Mouse (Mus musculus) lung, postnatal 36 days (tissue): Measurements from ENCODE around the gene Tgfb2.
A peak's percentile ranks its signal among the peaks of the same experiment; 100 is the strongest.

Source experiments
- DNase-seq: peaks from one replicate; pipeline ENCODE4 v3.0.0; 2022; ENCODE audit warnings: mixed read lengths

The Tgfb2 gene

GRCm38 (mm10) chr1:186655096-186655495 is 50.7 kb downstream of the Tgfb2 start:
- DNase-seq, result no peak

- DNase-seq, result peak; percentile 44
These were observed 53.6 kb downstream of the Tgfb2 start for GRCm38 (mm10) chr1:186652208-186652607.

- no peak for DNase-seq
These were observed 55.8 kb downstream of the Tgfb2 start for GRCm38 (mm10) chr1:186650011-186650410.

GRCm38 (mm10) chr1:186637304-186638213 is 68.2 kb downstream of the Tgfb2 start:
- no peak for DNase-seq

GRCm38 (mm10) chr1:186635045-186635444 is 70.7 kb downstream of the Tgfb2 start:
- peak; percentile 32 for DNase-seq

GRCm38 (mm10) chr1:186631457-186631856 is 74.3 kb downstream of the Tgfb2 start:
- no peak for DNase-seq

GRCm38 (mm10) chr1:186630971-186631370 is 74.8 kb downstream of the Tgfb2 start:
- no peak for DNase-seq

GRCm38 (mm10) chr1:186627451-186627995 is 78.3 kb downstream of the Tgfb2 start:
- DNase-seq, result peak; percentile 39

GRCm38 (mm10) chr1:186624474-186624873 is 81.3 kb downstream of the Tgfb2 start:
- DNase-seq, result no peak

- DNase-seq, result no peak
These were observed 84.0 kb downstream of the Tgfb2 start for GRCm38 (mm10) chr1:186621812-186622211.

- DNase-seq, result peak; percentile 78
These were observed 87.5 kb downstream of the Tgfb2 start for GRCm38 (mm10) chr1:186618285-186618684.

- no peak for DNase-seq
These were observed 94.4 kb downstream of the Tgfb2 start for GRCm38 (mm10) chr1:186611371-186611770.

- DNase-seq, result no peak
These were observed 95.3 kb downstream of the Tgfb2 start for GRCm38 (mm10) chr1:186610481-186610880.

GRCm38 (mm10) chr1:186609793-186610233 is 96.0 kb downstream of the Tgfb2 start:
- DNase-seq, result peak; percentile 67

GRCm38 (mm10) chr1:186608116-186608515 is 97.7 kb downstream of the Tgfb2 start:
- no peak for DNase-seq

- DNase-seq, result no peak
These were observed 100.2 kb downstream of the Tgfb2 start for GRCm38 (mm10) chr1:186605635-186606034.

- DNase-seq, result no peak
These were observed 101.7 kb downstream of the Tgfb2 start for GRCm38 (mm10) chr1:186604124-186604523.

GRCm38 (mm10) chr1:186588226-186588625 is 117.6 kb downstream of the Tgfb2 start:
- DNase-seq, result no peak

GRCm38 (mm10) chr1:186587065-186587804 is 118.6 kb downstream of the Tgfb2 start:
- DNase-seq, result peak; percentile 32

GRCm38 (mm10) chr1:186585571-186586164 is 120.1 kb downstream of the Tgfb2 start:
- DNase-seq, result no peak

- DNase-seq, result no peak
These were observed 121.9 kb downstream of the Tgfb2 start for GRCm38 (mm10) chr1:186583933-186584332.

GRCm38 (mm10) chr1:186582113-186582512 is 123.7 kb downstream of the Tgfb2 start:
- DNase-seq, result peak; percentile 29

- no peak for DNase-seq
These were observed 124.1 kb downstream of the Tgfb2 start for GRCm38 (mm10) chr1:186581666-186582065.
